Mouse (Mus musculus): ENCODE data around the gene Lmod1. TPM values are rescaled to one million over a fixed set of nuclear protein-coding genes. Genes with fewer than 3 reads are reported as not detected.

The Lmod1 gene
- polyA plus RNA-seq, 1 experiment from 2014 or later, result 0.37 TPM

DNA sequence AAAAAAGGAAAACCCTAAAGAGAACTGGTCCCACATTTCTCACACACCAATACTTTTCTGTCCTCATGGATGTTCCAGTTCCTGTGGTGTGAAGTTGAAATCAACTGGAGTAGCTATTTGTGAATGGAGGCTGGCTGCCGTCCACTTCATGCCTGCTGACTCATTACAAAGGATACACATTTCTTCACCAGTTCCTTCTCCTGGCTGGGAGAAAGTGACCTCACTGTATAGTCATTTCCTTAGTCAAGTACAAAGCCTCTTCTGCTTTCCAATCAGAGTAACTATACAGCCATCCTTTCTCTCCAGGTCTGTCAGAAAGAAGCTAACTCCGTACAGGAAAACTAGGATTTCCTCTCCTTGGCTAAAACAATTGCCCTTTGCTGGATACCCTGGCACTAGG, 86.4 kb downstream of the Lmod1 start:
- WGBS, result 86% methylated on average over 2 of the region's 2 CpGs
- H3K27ac ChIP-seq (ENCODE audit: low read depth, low read length), result no peak overlapping the region
- H3K36me3 ChIP-seq (ENCODE audit: control insufficient read depth, insufficient read depth, low read length), result peaks cover 19% of the 10 kb centered on the region
- ATAC-seq (ENCODE audit: insufficient read depth, low FRiP score, low TSS enrichment) (no peak), DNase-seq (ENCODE audit: low spot score) (no peak)
- H3K9me3 ChIP-seq (ENCODE audit: control insufficient read depth, low read length), result no peaks in the 10 kb centered on the region
- H3K27me3 ChIP-seq (ENCODE audit: control insufficient read depth, insufficient read depth, low read length), result no peaks in the 10 kb centered on the region
- H3K4me3 ChIP-seq (ENCODE audit: low read depth, low read length), result no peak overlapping the region
- no peak overlapping the region for H3K4me2 ChIP-seq (ENCODE audit: low read depth)
- H3K4me1 ChIP-seq (ENCODE audit: control insufficient read depth, insufficient read depth, low read length), result no peaks in the 10 kb centered on the region
- no peak overlapping the region for H3K9ac ChIP-seq (ENCODE audit: low read length)

DNA sequence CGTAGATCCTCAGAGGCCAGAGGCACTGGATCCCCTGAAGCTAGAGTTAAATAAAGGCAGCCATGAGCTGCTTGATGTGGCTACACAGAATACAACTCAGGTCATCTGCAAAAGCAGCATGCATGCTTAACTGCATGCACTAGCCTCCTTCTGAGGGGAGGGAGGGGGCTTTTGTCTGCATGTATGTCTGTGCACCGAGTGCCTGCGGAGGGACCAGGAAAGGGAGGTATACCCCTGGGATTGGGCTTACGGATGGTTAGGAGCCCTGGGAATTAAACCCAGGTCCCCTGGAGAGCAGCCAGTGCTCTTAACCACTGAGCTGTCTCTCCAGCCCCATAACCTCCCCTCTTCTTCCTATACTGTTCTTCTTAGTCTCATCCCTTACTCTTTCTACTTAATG, 87.5 kb downstream of the Lmod1 start:
- Histone ChIP-seq H3K4me1 (ENCODE audit: control insufficient read depth, insufficient read depth, low read length) (no peaks in the 10 kb centered on the region), H3K27ac (ENCODE audit: low read depth, low read length) (no peak overlapping the region), H3K27me3 (ENCODE audit: control insufficient read depth, insufficient read depth, low read length) (no peaks in the 10 kb centered on the region), H3K4me2 (ENCODE audit: low read depth) (no peak overlapping the region), H3K36me3 (ENCODE audit: control insufficient read depth, insufficient read depth, low read length) (peaks cover 21% of the 10 kb centered on the region), H3K4me3 (ENCODE audit: low read depth, low read length) (no peak overlapping the region), H3K9me3 (ENCODE audit: control insufficient read depth, low read length) (no peaks in the 10 kb centered on the region), H3K9ac (ENCODE audit: low read length) (no peak overlapping the region)
- DNase-seq (ENCODE audit: low spot score) (no peak), ATAC-seq (ENCODE audit: insufficient read depth, low FRiP score, low TSS enrichment) (no peak)
- WGBS, result 93% methylated on average over 4 of the region's 4 CpGs

DNA sequence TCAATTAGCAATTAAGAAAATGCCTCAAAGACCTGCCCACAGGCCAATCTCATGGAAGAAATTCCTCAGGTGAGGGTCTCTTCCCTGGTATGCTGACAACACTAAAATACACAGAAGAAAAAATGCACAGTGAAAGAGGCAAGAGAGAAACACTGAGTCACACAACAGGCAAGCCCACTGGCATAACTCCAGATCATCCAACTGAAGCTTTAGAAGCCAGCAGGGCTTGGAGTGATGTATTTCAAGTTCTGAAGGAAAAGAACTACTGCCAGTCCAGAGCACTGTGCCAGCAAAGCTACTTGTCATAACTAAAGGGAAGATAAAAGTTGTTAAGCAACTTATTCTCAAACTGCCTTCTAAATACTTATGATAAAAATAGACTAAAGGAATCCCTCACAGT, 89.4 kb downstream of the Lmod1 start:
- no peaks in the 10 kb centered on the region for H3K9me3 ChIP-seq (ENCODE audit: control insufficient read depth, low read length)
- H3K4me1 ChIP-seq (ENCODE audit: control insufficient read depth, insufficient read depth, low read length), result no peaks in the 10 kb centered on the region
- no peak overlapping the region for H3K4me2 ChIP-seq (ENCODE audit: low read depth)
- H3K9ac ChIP-seq (ENCODE audit: low read length), result no peak overlapping the region
- DNase-seq (ENCODE audit: low spot score) (no peak), ATAC-seq (ENCODE audit: insufficient read depth, low FRiP score, low TSS enrichment) (no peak)
- H3K27me3 ChIP-seq (ENCODE audit: control insufficient read depth, insufficient read depth, low read length), result no peaks in the 10 kb centered on the region
- H3K27ac ChIP-seq (ENCODE audit: low read depth, low read length), result no peak overlapping the region
- H3K36me3 ChIP-seq (ENCODE audit: control insufficient read depth, insufficient read depth, low read length), result peaks cover 32% of the 10 kb centered on the region
- H3K4me3 ChIP-seq (ENCODE audit: low read depth, low read length), result no peak overlapping the region

Other genes with a start within 250 kb of the Lmod1 start
- 0.41 and 0.52 TPM in 2 replicates for gene Lgr6, start 219.5 kb upstream of the Lmod1 start, polyA plus RNA-seq (2014; fragmentation: Nextera tagmentation; extraction: Ambion mirVana)
- 1.6 and 1.7 TPM in 2 replicates for gene Ptpn7, start 192.1 kb upstream of the Lmod1 start, polyA plus RNA-seq (2014; fragmentation: Nextera tagmentation; extraction: Ambion mirVana)
- 104 and 111 TPM in 2 replicates for gene Arl8a, start 178.0 kb upstream of the Lmod1 start, polyA plus RNA-seq (2014; fragmentation: Nextera tagmentation; extraction: Ambion mirVana)
- gene Gpr37l1, start 157.1 kb upstream of the Lmod1 start, polyA plus RNA-seq (2014; fragmentation: Nextera tagmentation; extraction: Ambion mirVana), result not detected in 2 replicates
- gene Elf3, start 66.2 kb upstream of the Lmod1 start, polyA plus RNA-seq (2014; fragmentation: Nextera tagmentation; extraction: Ambion mirVana), result 1.2 and 1.4 TPM in 2 replicates
- gene Rnpep, start 40.7 kb upstream of the Lmod1 start, polyA plus RNA-seq (2014; fragmentation: Nextera tagmentation; extraction: Ambion mirVana), result 106 and 112 TPM in 2 replicates
- 152 and 170 TPM in 2 replicates for gene Timm17a, start 11.0 kb upstream of the Lmod1 start, polyA plus RNA-seq (2014; fragmentation: Nextera tagmentation; extraction: Ambion mirVana)
- gene Shisa4, start 50.4 kb downstream of the Lmod1 start, polyA plus RNA-seq (2014; fragmentation: Nextera tagmentation; extraction: Ambion mirVana), result 40.4 and 41.4 TPM in 2 replicates
- gene Ipo9, start 105.7 kb downstream of the Lmod1 start, polyA plus RNA-seq (2014; fragmentation: Nextera tagmentation; extraction: Ambion mirVana), result 184 and 191 TPM in 2 replicates

Data from neural tube, embryonic 11.5 days (tissue).